Mouse (Mus musculus) limb, embryonic 14.5 days (tissue): ENCODE data around the gene Xrn1. TPM values are rescaled to one million over a fixed set of nuclear protein-coding genes. Genes with fewer than 3 reads are reported as not detected.
"Not testable (repeated sequence)": the region's sequence is repeated elsewhere in the genome, so short reads cannot be mapped to it uniquely, and the experiment has no call there.

Experiments used
- ATAC-seq: fragments of 200-750 bp; cut with Nextera tagmentation; 2 replicates; pipeline ENCODE4 v1.8.0; 2017; ENCODE audit warnings: low read depth, moderate number of reproducible peaks, moderate TSS enrichment; ENCODE audit not compliant: low FRiP score
- DNase-seq: peaks from one replicate; pipeline ENCODE4 v3.0.0-alpha.2; 2015; ENCODE audit warnings: low spot score
- H3K27ac ChIP-seq: fragments of 300-500 bp; sonication (generic); replicated peaks from 2 replicates; pipeline ENCODE4 v1.5.1; 2014; ENCODE audit warnings: low read depth, mild to moderate bottlenecking, low read length, moderate library complexity, mixed read lengths
- H3K27me3 ChIP-seq: fragments of 300-500 bp; sonication (generic); 2 replicates; pipeline ENCODE4 v1.6.1; 2014; ENCODE audit warnings: low read length, mixed read lengths; ENCODE audit not compliant: control insufficient read depth, insufficient read depth
- H3K36me3 ChIP-seq: fragments of 300-500 bp; sonication (generic); 2 replicates; pipeline ENCODE4 v1.6.1; 2014; ENCODE audit warnings: mild to moderate bottlenecking, low read length, moderate library complexity, mixed read lengths; ENCODE audit not compliant: control insufficient read depth, insufficient read depth
- H3K4me1 ChIP-seq: fragments of 300-500 bp; sonication (generic); 2 replicates; pipeline ENCODE4 v1.6.1; 2014; ENCODE audit warnings: antibody characterized with exemption, low read length, mixed read lengths; ENCODE audit not compliant: control insufficient read depth, insufficient read depth
- H3K4me2 ChIP-seq: fragments of 300-500 bp; sonication (generic); replicated peaks from 2 replicates; pipeline ENCODE4 v1.6.1; 2014; ENCODE audit warnings: low read depth, mild to moderate bottlenecking, low read length, moderate library complexity; ENCODE audit not compliant: severe bottlenecking
- H3K4me3 ChIP-seq: fragments of 300-500 bp; sonication (generic); replicated peaks from 2 replicates; pipeline ENCODE4 v1.5.1; 2014; ENCODE audit warnings: low read length
- H3K9ac ChIP-seq: fragments of 300-500 bp; sonication (generic); 2 replicates; pipeline ENCODE4 v1.6.1; 2014; ENCODE audit warnings: mild to moderate bottlenecking, low read depth, low read length, moderate library complexity; ENCODE audit not compliant: severe bottlenecking
- H3K9me3 ChIP-seq: fragments of 300-500 bp; sonication (generic); 2 replicates; pipeline ENCODE4 v1.6.1; 2016; ENCODE audit warnings: low read length; ENCODE audit not compliant: control insufficient read depth
- POLR2A ChIP-seq: fragments of 200-500 bp; IDR thresholded peaks from 2 replicates; pipeline ENCODE4 v1.8.0; 2012; ENCODE audit warnings: inconsistent platforms, mild to moderate bottlenecking, moderate library complexity, borderline replicate concordance; ENCODE audit not compliant: insufficient read depth, insufficient read length; ENCODE audit errors: extremely low read depth
- WGBS: fragments of 180-500 bp; shearing (Covaris S2); extraction: QIAGEN DNeasy Blood & Tissue Kit; methylation state at CpG from one replicate; pipeline ENCODE4 v1.1.7; 2014; 5-methylcytosine and 5-hydroxymethylcytosine counted together
- polyA plus RNA-seq, 2 experiments: library from polyadenylated mRNA; depleted of rRNA in 1 of 2; stranded (reverse) in 1 of 2; unstranded in 1 of 2; fragments of >200 nt; fragmentation: Nextera tagmentation in 1 of 2; extraction: Ambion mirVana in 1 of 2; gene quantifications; 2 replicates each; pipeline versions ENCODE4 v1.2.1 to v1.2.3; 2012 to 2014

The Xrn1 gene
- polyA plus RNA-seq, 2 experiments, result 14.7 to 18.4 TPM

DNA sequence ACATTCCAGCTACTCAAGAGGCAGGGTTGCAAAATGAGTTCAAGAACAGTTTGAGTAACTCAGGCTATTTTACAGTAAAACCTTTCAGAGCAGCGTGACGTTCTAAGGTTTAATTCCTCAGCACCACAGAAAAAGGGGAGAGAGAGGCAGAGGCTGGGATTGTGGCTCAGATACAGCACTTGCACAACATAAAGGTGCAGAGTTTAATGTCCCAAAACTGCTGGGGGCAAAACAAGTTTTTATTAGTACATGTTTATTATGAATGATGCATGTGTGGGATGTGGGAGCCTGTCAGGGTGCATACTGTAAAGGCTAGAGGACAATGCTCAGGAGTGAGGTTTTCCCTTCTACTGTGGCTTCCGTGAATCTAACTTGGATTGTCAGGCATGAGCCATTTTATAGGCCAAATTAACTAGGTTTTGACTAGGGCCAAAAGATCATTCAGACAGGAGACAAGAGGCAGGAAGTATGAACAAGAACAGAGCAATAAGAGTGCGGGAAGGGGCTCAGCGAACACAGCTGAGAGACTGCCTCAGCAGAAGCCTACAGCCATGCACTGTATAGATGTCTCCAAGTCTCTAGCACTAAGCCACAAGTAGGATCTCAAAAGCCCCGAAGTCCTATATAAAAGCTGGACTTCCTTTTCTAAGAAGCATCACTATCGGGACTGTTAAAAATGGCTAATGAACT lies 3.6 kb downstream of the Xrn1 start:
- no peak overlapping the region for H3K4me3 ChIP-seq
- H3K4me2 ChIP-seq, result no peak overlapping the region
- no peak overlapping the region for H3K9ac ChIP-seq
- no peaks in the 10 kb centered on the region for H3K27me3 ChIP-seq
- H3K9me3 ChIP-seq, result no peaks in the 10 kb centered on the region
- peaks cover 9% of the 10 kb centered on the region for H3K36me3 ChIP-seq
- 85% methylated on average over 7 of the region's 7 CpGs for WGBS
- DNase-seq (no peak), ATAC-seq (no peak)
- no peaks in the 10 kb centered on the region for H3K4me1 ChIP-seq
- H3K27ac ChIP-seq, result no peak overlapping the region
- no peak for TF ChIP-seq POLR2A

DNA sequence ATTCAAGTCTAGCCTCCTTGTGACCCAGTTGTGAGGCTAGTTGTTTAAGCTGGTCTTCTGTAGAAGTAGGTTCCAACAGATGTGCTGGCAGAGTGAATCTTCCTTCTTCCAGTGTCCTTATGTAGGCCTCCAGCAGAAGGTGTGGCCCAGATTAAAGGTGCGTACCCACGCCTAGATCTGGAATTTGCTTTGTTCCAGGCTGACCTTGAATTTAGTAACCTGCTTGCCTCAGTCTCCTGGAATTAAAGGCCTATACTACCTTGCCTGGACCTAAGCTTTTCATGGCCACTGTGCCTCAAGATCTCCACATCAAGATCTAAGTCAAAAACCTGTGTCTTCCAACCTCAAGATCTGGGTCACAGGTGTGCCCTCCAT lies 4.2 kb downstream of the Xrn1 start:
- not testable (repeated sequence) for ATAC-seq, H3K36me3 ChIP-seq, H3K27ac ChIP-seq, H3K4me3 ChIP-seq, H3K4me2 ChIP-seq, H3K4me1 ChIP-seq, H3K9me3 ChIP-seq, H3K27me3 ChIP-seq, DNase-seq, H3K9ac ChIP-seq
- WGBS, result 89% methylated on average over 2 of the region's 2 CpGs

DNA sequence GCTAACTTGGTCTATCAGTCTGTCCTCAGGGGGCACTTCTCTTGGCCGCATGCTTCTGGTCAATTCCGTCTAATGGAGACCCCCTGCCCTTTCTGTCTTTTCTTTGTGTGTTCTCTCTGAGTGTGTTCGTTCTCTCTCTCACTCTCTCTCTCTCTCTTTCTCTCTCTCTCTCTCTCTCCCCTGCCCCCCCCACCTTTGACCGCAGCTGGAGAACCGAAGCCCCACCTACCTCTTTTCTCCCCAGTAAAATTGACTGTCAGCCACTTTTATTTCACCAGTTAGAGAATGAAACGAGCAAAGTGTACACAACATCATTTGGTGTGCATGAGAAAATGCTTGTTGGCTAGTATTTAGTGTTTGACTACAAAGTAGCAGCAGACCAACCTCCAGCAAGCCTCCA lies 4.7 kb downstream of the Xrn1 start:
- H3K27me3 ChIP-seq, result no peaks in the 10 kb centered on the region
- no peaks in the 10 kb centered on the region for H3K4me1 ChIP-seq
- no peak overlapping the region for H3K4me2 ChIP-seq
- DNase-seq, result no peak
- no peak for ATAC-seq
- H3K4me3 ChIP-seq, result no peak overlapping the region
- peaks cover 11% of the 10 kb centered on the region for H3K36me3 ChIP-seq
- no peaks in the 10 kb centered on the region for H3K9me3 ChIP-seq
- TF ChIP-seq POLR2A, result no peak
- no peak overlapping the region for H3K9ac ChIP-seq
- 79% methylated on average over 6 of the region's 6 CpGs for WGBS
- H3K27ac ChIP-seq, result no peak overlapping the region

DNA sequence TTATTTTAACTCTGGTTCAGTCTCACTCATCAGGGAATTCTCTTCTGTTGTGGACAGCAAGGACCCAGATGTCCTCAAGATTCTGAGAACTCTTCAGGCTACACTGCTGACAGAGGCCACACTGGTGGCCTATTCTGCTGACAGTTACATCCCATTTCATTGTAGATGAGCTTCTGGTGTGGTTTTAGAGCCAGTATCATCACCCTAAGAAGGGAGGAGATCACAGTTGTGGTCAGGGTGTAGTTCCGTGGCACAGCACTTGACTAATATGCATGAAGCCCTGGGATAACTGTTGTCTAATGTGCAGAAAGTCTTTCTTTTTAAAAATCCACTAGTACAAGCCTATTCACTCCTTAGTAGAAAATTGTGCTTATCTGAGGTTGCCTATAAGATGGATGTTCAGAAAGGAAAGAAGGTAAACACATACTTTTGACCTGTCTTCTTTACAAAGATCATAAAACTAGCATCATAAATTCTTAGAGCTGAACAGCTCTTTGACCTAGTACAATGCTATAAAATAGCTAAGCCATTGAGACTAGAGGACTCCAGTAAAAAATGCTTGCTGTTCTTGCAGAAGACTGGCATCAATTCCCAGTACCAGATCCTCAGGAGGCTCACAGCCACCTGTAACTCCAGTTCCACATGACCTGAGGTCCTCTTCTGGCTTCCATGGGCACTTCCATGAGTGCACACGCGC lies 5.3 kb downstream of the Xrn1 start:
- Histone ChIP-seq H3K27ac (no peak overlapping the region), H3K4me2 (no peak overlapping the region), H3K9me3 (no peaks in the 10 kb centered on the region), H3K9ac (no peak overlapping the region), H3K4me1 (no peaks in the 10 kb centered on the region), H3K27me3 (no peaks in the 10 kb centered on the region), H3K4me3 (no peak overlapping the region), H3K36me3 (peaks cover 17% of the 10 kb centered on the region)
- ATAC-seq (no peak), DNase-seq (no peak)
- TF ChIP-seq POLR2A, result no peak
- 91% methylated on average over 3 of the region's 3 CpGs for WGBS

DNA sequence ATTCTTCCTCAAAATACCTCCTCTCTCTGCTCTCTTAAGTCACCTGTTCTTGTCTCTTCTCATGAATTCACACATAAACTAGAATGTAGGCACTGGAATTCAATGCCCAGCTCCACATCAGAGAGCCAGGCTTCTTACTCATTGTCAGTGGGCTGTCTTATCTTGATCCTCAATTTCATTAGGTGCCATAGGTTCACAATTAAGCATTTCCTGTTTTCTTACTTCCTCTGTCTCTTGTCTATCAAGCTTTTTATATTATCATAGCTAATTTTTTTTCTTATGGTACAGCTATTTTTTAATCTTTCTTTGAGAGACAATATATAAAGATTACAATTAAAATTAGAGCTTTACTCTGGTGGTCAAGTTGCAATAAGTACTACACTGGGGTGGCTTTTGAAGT lies 6.5 kb downstream of the Xrn1 start:
- Histone ChIP-seq H3K4me2 (no peak overlapping the region), H3K27ac (no peak overlapping the region), H3K4me1 (no peaks in the 10 kb centered on the region), H3K27me3 (no peaks in the 10 kb centered on the region), H3K9ac (no peak overlapping the region), H3K4me3 (no peak overlapping the region), H3K36me3 (peaks cover 20% of the 10 kb centered on the region), H3K9me3 (no peaks in the 10 kb centered on the region)
- TF ChIP-seq POLR2A, result no peak
- no peak for DNase-seq
- ATAC-seq, result no peak
